Mouse (Mus musculus) lung, postnatal 0 days (tissue): ENCODE data around the gene Clip2.
A peak's percentile ranks its signal among the peaks of the same experiment; 100 is the strongest.

Source experiments
- CTCF ChIP-seq: IDR thresholded peaks from 2 replicates; pipeline ENCODE4 v1.5.1; 2016; ENCODE audit warnings: antibody characterized with exemption, mild to moderate bottlenecking
- EP300 ChIP-seq: IDR thresholded peaks from 2 replicates; pipeline ENCODE4 v1.6.1; 2016; ENCODE audit warnings: antibody characterized with exemption, mild to moderate bottlenecking, control low read depth

DNA sequence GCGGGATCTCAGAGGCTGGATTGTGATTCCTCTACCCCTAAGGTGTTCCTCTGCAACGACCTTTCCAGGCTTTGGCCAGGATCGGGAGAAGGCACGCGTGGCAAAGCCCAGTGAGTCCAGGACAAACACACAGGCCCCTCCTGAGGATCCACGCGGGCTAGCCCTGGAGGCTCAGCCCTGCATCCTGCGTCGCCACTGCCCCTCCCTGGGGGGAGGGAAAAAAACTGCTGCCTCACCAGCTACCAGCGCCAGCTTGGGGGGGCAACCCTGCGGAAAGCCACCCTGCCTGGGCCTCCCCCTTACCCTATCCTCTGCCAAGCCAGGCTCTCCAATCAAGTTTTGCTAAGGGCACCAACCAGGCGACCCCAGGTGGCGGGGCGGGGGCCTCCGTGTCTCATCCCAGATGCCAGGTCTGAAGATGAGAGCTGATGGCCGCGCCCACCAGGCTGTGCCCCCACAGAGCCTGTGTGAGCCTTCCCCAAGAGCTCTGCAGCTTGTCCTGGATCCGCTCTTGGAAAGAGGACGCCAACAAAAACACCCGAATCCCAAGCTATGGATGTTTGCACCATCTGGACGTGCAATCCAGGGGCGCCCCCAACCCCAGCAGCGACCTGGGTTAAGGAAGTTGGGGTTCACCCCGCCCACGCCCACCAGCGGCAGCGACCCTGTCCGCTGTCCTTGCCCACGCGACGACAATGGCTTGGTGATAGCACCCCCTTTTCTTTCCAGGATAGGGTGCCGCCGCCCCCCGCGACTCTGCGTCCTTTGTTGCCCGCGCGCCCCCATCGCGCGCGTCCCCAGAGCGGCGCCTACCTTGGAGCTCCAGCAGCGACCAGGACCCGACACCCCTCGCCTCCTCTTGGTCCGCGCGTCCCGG is 763 bp downstream of the Clip2 start:
- no peak for TF ChIP-seq CTCF
- 0 out of 2 replicates have a peak, but pooled peaks have one; percentile 14 for TF ChIP-seq EP300
